ENCODE assay signal across 8 mouse cellular contexts in genomic region chr17:47924383-47925339, GRCm38 (mm10). TPM values are rescaled to one million over a fixed set of nuclear protein-coding genes. Genes with fewer than 3 reads are reported as not detected.
A peak's percentile ranks its signal among the peaks of the same experiment; 100 is the strongest.
DNase-seq lines count a peak whose midpoint lies in the region; ATAC-seq and TF ChIP-seq lines count a peak whose summit lies in the region.

Foxp4 (minus strand) TSS chr17:47924645.

- H3K4me1 ChIP-seq in cortical plate, adult 2 months (ENCODE audit: control insufficient read depth, insufficient read depth, low read length): no peaks in the 10 kb centered on the region

- H3K27ac ChIP-seq in cortical plate, adult 2 months (ENCODE audit: insufficient read depth, low read length): no peak within 1 kb of the TSS

- no peak for TF ChIP-seq CTCF in cortical plate, adult 2 months (IDR thresholded peaks at IDR 0.05; ENCODE audit: extremely low read depth, insufficient read depth, low read length)

- H3K4me3 ChIP-seq in cortical plate, adult 2 months (ENCODE audit: insufficient read depth, low read length): peak within 1 kb of the TSS; percentile 76

- TF ChIP-seq POLR2A in cortical plate, adult 2 months (IDR thresholded peaks at IDR 0.05; ENCODE audit: extremely low read depth, insufficient read depth, low read length): no peak

- peak; percentile 90 for ATAC-seq in megakaryocyte-erythroid progenitor cell, adult 5-6 weeks (replicated peaks; ENCODE audit: low FRiP score, low TSS enrichment, poor library complexity, severe bottlenecking)

- intact Hi-C loops in gastrocnemius, postnatal 14 days (cut with DNase I; ENCODE audit: low total_unique reads): loop anchor here (5.0 to 10.0 kb wide), 2 partner anchors 48 to 120 kb away; no protein-coding TSS in a partner anchor
- intact Hi-C loops in left cerebral cortex, postnatal 14 days (cut with DNase I): loop anchor here (1.0 to 5.0 kb wide), 3 partner anchors 47 to 173 kb away; no protein-coding TSS in a partner anchor

- DNase-seq in adrenal gland, adult (ENCODE audit: inconsistent age in 2 of 2, low spot score in 1 of 2): peak; percentile 88 to 96
- DNase-seq in gastrocnemius, postnatal 14 days: peak; percentile 87
- peak; percentile 93 for DNase-seq in induced T-regulatory cell, adult 2 months (ENCODE audit: low read depth)
- peak; percentile 66 to 79 for DNase-seq in left cerebral cortex, postnatal 14 days (ENCODE audit: low spot score in 2 of 2)
- DNase-seq in right cerebral cortex, postnatal 14 days: peak; percentile 79
- DNase-seq in urinary bladder, postnatal 25 days (ENCODE audit: low spot score): peak; percentile 76

RNA-seq across cellular contexts. Expression of gene Foxp4, which starts in this region (rescaled TPM):
- polyA plus RNA-seq in cortical plate, adult 2 months (2012; rRNA removed): 44.5 and 48.1 TPM in 2 replicates
- 1 to 10 TPM; 7.5 to 9.2 TPM for total RNA-seq in gastrocnemius, postnatal 14 days (2021)
- 10 to 100 TPM; 43.1 to 55.1 TPM for total RNA-seq in left cerebral cortex, postnatal 14 days (2021)
- 10.4 and 23.6 TPM in 2 replicates for total RNA-seq in megakaryocyte-erythroid progenitor cell, adult 5-6 weeks (2014; fragmentation: Nextera tagmentation)
- total RNA-seq in megakaryocyte-erythroid progenitor cell, adult 5-6 weeks (2017): 0.66 and 2.0 TPM in 2 replicates
